Mouse (Mus musculus): ENCODE results near the gene Crtac1. TPM values are rescaled to one million over a fixed set of nuclear protein-coding genes. Genes with fewer than 3 reads are reported as not detected.
A peak's percentile ranks its signal among the peaks of the same experiment; 100 is the strongest.

Crtac1 gene
- polyA plus RNA-seq, 1 experiment from 2014 or later = 39.7 TPM

DNA sequence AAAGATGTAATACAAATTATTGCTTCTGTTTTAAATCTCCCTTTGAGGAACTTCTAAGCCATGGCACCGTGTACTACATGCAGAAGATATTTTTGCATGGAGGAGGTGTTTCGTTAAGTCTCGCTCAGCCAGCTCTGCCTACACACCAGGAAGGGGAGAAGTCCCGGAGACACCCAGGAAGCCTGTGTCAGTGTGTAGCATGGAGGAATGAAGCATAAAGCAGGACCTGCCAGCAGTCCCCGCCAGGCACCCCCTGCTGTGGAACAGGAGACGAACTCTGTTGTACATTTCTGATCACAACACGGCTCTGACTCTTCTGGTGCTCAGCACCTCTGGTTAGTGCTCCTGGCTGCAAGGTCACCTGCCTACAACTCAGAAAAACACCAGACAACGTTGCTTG lies 51.8 kb downstream of the Crtac1 start:
- Histone ChIP-seq H3K4me1 (replicated peaks) (peaks cover 25% of the 10 kb centered on the region), H3K27ac (replicated peaks) (0 out of 2 replicates have a peak overlapping the region, but pooled peaks have one; percentile 8), H3K9ac (no peak overlapping the region), H3K27me3 (no peaks in the 10 kb centered on the region), H3K4me3 (no peak overlapping the region), H3K9me3 (no peaks in the 10 kb centered on the region), H3K36me3 (no peaks in the 10 kb centered on the region), H3K4me2 (no peak overlapping the region)
- ATAC-seq (ENCODE audit: low FRiP score, low read depth) = no peak
- WGBS = 42% methylated on average over 8 of the region's 8 CpGs

DNA sequence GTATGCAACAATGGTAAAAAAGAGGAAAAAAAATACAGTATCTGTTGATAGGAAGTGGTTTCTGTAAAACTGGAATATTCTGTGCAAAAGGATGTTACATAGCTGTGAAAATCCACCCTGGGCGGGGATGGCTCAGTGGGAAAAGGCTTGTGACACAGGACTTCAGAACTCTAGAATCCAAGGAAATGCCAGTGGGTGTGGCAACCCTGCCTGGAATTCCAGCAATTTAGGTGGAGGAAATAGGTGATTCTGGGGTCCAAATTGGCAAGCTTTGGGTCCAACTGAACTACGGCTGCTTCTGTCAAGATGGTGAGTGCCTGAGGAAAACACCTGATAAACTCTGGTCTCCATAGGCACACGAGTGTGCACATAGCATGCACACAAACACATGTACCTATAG lies 54.4 kb downstream of the Crtac1 start:
- Histone ChIP-seq H3K36me3 (no peaks in the 10 kb centered on the region), H3K4me3 (no peak overlapping the region), H3K27ac (replicated peaks) (no peak overlapping the region), H3K27me3 (no peaks in the 10 kb centered on the region), H3K9me3 (no peaks in the 10 kb centered on the region), H3K4me2 (no peak overlapping the region), H3K4me1 (replicated peaks) (peaks cover 21% of the 10 kb centered on the region), H3K9ac (no peak overlapping the region)
- WGBS = 83% methylated on average over 3 of the region's 3 CpGs
- no peak for ATAC-seq (ENCODE audit: low FRiP score, low read depth)

DNA sequence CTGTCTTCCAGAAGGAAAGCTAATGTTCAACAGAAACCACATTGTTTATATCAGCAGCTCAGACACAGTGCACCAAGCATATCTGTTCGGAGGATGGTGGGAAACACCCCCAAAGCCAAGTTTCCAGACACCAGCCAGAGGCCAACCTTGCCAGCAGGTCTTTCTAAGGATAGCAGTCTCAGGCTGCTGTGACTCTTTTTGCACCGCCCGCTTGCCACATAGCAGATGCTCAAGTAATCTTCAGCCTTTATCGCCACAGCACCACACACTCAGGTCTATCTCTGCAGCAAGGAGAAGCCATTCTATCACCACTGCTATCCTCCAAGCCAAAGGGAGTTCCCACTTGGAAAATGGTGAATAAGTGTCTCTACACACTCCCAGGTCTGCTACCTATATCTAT lies 68.0 kb downstream of the Crtac1 start:
- ATAC-seq (ENCODE audit: low FRiP score, low read depth) = no peak
- Histone ChIP-seq H3K27me3 (no peaks in the 10 kb centered on the region), H3K36me3 (no peaks in the 10 kb centered on the region), H3K27ac (replicated peaks) (no peak overlapping the region), H3K9ac (no peak overlapping the region), H3K4me3 (no peak overlapping the region), H3K4me2 (no peak overlapping the region), H3K9me3 (no peaks in the 10 kb centered on the region), H3K4me1 (replicated peaks) (no peaks in the 10 kb centered on the region; the same call in 1 of the 2 replicates)
- WGBS = 93% methylated on average over 4 of the region's 4 CpGs

DNA sequence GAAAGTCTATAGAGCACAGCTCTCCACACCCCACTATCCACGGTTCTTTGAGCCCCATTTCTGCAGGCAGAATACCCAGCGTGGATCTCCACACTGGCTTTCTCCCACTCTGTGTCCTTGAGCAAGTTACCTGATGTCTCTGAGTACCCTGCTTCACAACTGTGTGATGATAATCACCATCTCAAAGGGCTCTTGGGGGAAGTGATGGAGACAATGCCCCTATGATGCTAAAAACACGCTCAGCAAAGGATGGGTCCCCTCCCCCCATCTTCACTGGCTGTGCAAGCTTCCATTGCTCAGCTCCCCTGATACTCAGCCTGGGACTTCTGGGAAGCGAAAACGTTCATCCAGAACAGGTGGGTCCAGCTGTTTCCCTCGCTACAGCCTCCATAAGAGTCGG lies 73.2 kb downstream of the Crtac1 start:
- no peak for ATAC-seq (ENCODE audit: low FRiP score, low read depth)
- no peaks in the 10 kb centered on the region for H3K27me3 ChIP-seq
- 44% methylated on average over 7 of the region's 7 CpGs for WGBS
- no peak overlapping the region for H3K4me2 ChIP-seq
- no peaks in the 10 kb centered on the region for H3K9me3 ChIP-seq
- no peak overlapping the region for H3K4me3 ChIP-seq
- peaks cover 9% of the 10 kb centered on the region for H3K4me1 ChIP-seq (replicated peaks)
- H3K36me3 ChIP-seq = no peaks in the 10 kb centered on the region
- H3K9ac ChIP-seq = no peak overlapping the region
- H3K27ac ChIP-seq (replicated peaks) = no peak overlapping the region

DNA sequence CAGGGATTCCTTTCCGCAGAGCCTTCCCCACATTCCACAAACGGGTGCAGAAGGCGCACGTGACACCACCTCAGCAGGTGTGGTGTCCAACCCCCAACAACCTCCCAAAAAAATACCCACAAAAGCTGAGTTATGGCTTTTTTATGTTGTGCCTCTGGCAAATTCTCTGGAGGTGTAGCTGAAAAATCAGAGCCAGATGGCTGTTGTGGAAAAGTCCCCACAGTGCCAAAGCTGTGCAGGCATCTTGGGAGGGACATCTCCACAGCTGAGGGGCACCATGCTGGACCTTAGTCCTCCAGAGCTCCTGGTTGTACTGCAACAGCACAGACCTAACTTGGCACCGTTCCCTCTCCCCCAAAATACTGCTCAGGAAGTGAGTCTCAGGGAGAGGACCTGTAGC lies 74.7 kb downstream of the Crtac1 start:
- no peak for ATAC-seq (ENCODE audit: low FRiP score, low read depth)
- WGBS = 83% methylated on average over 5 of the region's 5 CpGs

DNA sequence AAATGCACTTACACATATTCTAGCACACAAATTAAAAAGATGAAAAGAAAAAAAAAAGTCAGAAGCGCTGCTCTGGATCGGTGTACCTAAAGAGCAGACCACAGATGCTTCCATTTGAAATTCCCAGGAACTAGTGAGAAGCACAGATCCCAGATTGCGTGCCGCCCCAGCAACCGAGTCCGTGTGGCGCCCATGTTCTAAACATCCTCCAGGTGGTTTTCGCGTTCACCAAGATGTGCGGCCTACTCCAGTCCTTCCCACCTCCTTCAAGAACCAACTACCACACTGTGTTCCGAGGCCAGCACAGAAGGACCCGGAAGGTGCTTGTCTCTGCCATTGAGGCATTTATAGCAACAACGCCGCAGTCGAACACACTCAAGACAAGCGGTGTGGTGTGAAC lies 76.1 kb downstream of the Crtac1 start:
- no peaks in the 10 kb centered on the region for H3K36me3 ChIP-seq
- H3K9ac ChIP-seq = no peak overlapping the region
- no peak overlapping the region for H3K4me2 ChIP-seq
- WGBS = 91% methylated on average over 16 of the region's 16 CpGs
- peaks cover 10% of the 10 kb centered on the region for H3K4me1 ChIP-seq (replicated peaks)
- no peak overlapping the region for H3K27ac ChIP-seq (replicated peaks)
- H3K4me3 ChIP-seq = no peak overlapping the region
- H3K27me3 ChIP-seq = no peaks in the 10 kb centered on the region
- no peak for ATAC-seq (ENCODE audit: low FRiP score, low read depth)
- no peaks in the 10 kb centered on the region for H3K9me3 ChIP-seq

More for the DNA sequence above, 74.7 kb downstream of the Crtac1 start:
- no peaks in the 10 kb centered on the region for H3K9me3 ChIP-seq
- no peak overlapping the region for H3K27ac ChIP-seq (replicated peaks)
- no peaks in the 10 kb centered on the region for H3K36me3 ChIP-seq
- H3K4me3 ChIP-seq = no peak overlapping the region
- H3K27me3 ChIP-seq = no peaks in the 10 kb centered on the region
- H3K4me2 ChIP-seq = no peak overlapping the region
- H3K9ac ChIP-seq = no peak overlapping the region
- peaks cover 10% of the 10 kb centered on the region for H3K4me1 ChIP-seq (replicated peaks)

DNA sequence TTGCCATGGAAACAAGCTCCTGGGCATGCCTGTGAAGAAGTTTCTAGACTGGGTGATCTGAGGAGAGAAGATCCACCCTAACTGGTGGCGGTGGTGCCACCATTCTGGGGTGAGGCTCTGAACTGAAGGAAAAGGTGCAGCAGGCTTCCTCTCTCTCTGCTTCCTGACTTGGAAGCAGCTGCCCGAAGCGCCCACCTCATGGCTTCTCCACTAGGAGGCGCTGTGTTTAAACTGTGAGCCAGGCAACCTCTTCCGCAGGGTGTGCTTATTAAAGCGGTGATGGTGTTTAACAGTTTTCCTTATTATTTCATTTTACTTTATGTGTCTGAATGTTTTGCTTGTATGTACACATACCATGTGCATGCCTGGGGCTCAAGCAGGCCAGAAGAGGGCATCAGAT lies 90.4 kb downstream of the Crtac1 start:
- Histone ChIP-seq H3K9me3 (no peaks in the 10 kb centered on the region), H3K4me2 (no peak overlapping the region), H3K4me1 (replicated peaks) (no peaks in the 10 kb centered on the region), H3K9ac (no peak overlapping the region), H3K4me3 (no peak overlapping the region), H3K27ac (replicated peaks) (no peak overlapping the region), H3K27me3 (no peaks in the 10 kb centered on the region), H3K36me3 (no peaks in the 10 kb centered on the region)
- no peak for ATAC-seq (ENCODE audit: low FRiP score, low read depth)
- WGBS = 51% methylated on average over 6 of the region's 6 CpGs

DNA sequence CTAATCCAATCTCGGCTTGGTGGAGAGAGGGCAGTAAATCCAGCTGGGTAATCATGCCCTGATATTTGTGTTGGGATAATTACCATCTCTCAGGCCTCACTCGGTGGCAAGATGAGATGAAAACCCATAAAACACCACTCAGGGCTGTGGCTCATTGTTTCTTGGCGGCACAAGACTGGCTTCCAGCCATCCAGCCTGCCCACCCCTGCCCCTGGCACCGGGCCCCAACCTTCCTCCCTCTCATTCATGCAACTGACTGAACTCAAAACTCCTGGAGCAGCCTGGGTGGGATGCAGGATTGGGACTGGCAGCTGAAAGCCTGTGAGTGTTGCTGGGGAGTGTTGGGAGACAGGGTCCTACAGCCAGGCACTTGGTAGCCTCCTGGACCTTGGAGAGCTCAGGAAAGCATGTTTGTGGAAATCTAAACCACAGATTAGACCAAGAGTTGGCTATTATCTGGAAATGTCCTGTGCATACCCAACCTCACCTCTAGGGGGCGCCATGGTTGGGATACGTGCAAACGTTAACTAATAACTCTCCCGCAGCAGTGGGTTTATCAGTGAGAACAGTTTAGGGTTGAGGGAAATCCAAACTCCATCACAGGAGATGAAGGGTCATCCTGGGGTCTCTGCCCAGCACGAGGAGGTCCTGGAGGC lies 99.4 kb downstream of the Crtac1 start:
- H3K9ac ChIP-seq = no peak overlapping the region
- peaks cover 9% of the 10 kb centered on the region; the same call in 1 of the 2 replicates for H3K4me1 ChIP-seq (replicated peaks)
- no peak overlapping the region for H3K4me2 ChIP-seq
- peak; percentile 46 for ATAC-seq (ENCODE audit: low FRiP score, low read depth)
- no peak overlapping the region for H3K27ac ChIP-seq (replicated peaks)
- H3K9me3 ChIP-seq = no peaks in the 10 kb centered on the region
- H3K4me3 ChIP-seq = no peak overlapping the region
- no peaks in the 10 kb centered on the region for H3K36me3 ChIP-seq
- H3K27me3 ChIP-seq = 0 out of 2 replicates have a peak, but pooled peaks cover 3% of the 10 kb centered on the region
- WGBS = 39% methylated on average over 9 of the region's 9 CpGs

DNA sequence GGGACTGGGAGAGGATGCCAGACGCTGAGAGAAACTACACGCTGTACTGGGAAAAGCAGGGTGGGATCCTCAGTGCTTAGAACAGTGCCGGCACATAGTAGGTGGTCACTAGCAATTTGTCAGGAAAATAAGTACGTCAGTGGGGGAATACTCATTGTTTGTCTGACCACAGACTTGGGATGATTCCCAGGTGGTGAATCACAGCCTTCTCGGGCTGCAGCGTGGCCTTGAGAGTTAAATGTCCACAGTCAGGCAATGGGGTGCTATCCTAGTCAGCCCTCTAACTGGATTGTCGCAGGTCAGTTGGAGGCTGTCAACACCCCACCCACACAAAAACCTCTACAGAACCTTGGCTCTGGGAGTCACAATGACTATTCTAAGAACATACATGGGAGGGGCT lies 100.1 kb downstream of the Crtac1 start:
- Histone ChIP-seq H3K27ac (replicated peaks) (no peak overlapping the region), H3K9me3 (no peaks in the 10 kb centered on the region), H3K9ac (no peak overlapping the region), H3K4me2 (no peak overlapping the region), H3K4me3 (no peak overlapping the region), H3K4me1 (replicated peaks) (peaks cover 9% of the 10 kb centered on the region; the same call in 1 of the 2 replicates), H3K36me3 (no peaks in the 10 kb centered on the region), H3K27me3 (0 out of 2 replicates have a peak, but pooled peaks cover 3% of the 10 kb centered on the region)
- no peak for ATAC-seq (ENCODE audit: low FRiP score, low read depth)
- WGBS = 84% methylated on average over 7 of the region's 7 CpGs

DNA sequence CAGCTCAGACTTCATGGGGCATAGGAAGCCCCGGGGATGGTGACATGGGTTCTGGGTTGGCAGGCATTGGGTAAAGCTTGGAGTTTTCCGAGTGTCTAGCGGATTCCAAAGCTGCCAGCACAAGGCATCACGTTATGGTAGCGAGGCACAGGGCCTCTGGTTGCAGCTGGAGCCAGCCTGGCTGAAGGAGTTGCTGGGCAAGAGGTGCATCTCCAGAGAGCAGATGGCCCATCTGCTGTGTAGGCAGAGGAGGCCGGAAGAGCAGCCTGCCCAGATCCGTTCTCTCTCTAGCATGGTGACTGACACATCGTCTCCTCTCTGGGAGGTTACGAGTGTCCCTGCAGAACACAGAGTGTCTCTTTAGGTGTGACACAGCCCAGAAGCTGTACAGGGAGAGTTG lies 103.4 kb downstream of the Crtac1 start:
- H3K27ac ChIP-seq (replicated peaks) = no peak overlapping the region
- no peaks in the 10 kb centered on the region for H3K36me3 ChIP-seq
- no peak overlapping the region for H3K4me3 ChIP-seq
- WGBS = 67% methylated on average over 9 of the region's 9 CpGs
- H3K9me3 ChIP-seq = no peaks in the 10 kb centered on the region
- H3K27me3 ChIP-seq = 0 out of 2 replicates have a peak, but pooled peaks cover 3% of the 10 kb centered on the region
- H3K4me2 ChIP-seq = no peak overlapping the region
- no peak for ATAC-seq (ENCODE audit: low FRiP score, low read depth)
- no peak overlapping the region for H3K9ac ChIP-seq
- H3K4me1 ChIP-seq (replicated peaks) = peaks cover 14% of the 10 kb centered on the region; the same call in 1 of the 2 replicates

DNA sequence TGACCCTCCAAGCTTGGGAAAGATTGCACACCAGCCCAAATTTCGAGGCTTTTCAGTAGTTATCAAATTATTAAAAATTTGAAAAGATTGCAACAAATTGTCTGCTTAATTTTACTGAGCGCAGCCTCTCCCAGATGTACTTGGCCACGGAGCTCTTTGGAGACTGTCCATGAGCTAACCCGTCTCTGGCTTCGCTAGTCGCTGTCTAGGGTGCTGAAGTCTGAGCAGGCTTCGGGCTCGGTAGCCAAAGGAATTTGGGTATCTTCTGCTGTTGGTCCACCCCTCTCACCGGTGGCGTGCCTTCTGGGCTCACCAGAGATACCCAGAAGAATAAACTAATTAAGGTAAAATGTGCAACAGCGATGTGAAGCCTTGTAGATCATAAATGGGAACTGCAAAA lies 105.7 kb downstream of the Crtac1 start:
- Histone ChIP-seq H3K36me3 (no peaks in the 10 kb centered on the region), H3K4me3 (no peak overlapping the region), H3K9me3 (no peaks in the 10 kb centered on the region), H3K9ac (no peak overlapping the region), H3K4me1 (replicated peaks) (peaks cover 9% of the 10 kb centered on the region; the same call in 1 of the 2 replicates), H3K27me3 (0 out of 2 replicates have a peak, but pooled peaks cover 3% of the 10 kb centered on the region), H3K4me2 (no peak overlapping the region), H3K27ac (replicated peaks) (no peak overlapping the region)
- WGBS = 15% methylated on average over 11 of the region's 11 CpGs
- ATAC-seq (ENCODE audit: low FRiP score, low read depth) = no peak

DNA sequence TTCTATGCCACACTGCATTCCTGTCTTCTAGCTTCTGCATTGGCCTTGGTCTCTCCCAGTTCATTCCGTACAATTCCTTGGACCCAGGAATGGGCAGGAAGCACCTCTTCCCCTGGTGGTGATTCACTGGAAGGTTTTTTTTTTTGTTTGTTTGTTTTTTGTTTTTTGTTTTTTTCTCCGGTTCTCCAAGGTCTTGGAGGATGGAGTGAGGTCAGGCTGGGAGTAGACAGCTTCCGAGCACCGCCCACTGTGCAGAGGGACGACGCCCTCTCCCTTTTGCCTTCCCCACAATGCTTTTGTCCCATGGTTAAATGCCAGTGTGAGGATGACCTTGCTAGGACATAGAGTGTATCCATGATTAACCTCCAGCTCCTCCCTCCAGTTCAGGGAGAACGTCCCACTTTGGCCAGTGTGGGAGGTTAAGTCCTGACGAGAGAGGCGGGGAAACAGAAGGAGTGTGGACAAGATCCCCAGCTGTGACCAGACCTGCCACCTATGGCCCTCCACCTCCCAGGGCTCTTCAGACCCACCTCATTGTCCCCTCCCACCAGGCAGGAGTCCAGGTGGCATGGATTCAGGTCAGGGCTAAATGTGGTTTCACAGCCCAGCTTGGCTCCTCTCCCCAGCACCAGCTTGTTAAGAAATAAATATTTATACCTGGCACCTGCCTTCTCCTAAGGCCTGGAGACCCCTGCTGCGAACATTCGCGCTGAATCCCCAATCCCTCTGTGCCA lies 109.1 kb downstream of the Crtac1 start:
- WGBS = 47% methylated on average over 12 of the region's 12 CpGs

More for the DNA sequence above, 109.1 kb downstream of the Crtac1 start:
- no peaks in the 10 kb centered on the region for H3K36me3 ChIP-seq
- no peak overlapping the region for H3K4me3 ChIP-seq
- H3K4me1 ChIP-seq (replicated peaks) = peaks cover 23% of the 10 kb centered on the region
- no peak for ATAC-seq (ENCODE audit: low FRiP score, low read depth)
- H3K27ac ChIP-seq (replicated peaks) = no peak overlapping the region
- H3K9me3 ChIP-seq = no peaks in the 10 kb centered on the region
- no peaks in the 10 kb centered on the region for H3K27me3 ChIP-seq
- H3K9ac ChIP-seq = no peak overlapping the region
- no peak overlapping the region for H3K4me2 ChIP-seq

Data from hindbrain, embryonic 15.5 days (tissue).